Mouse (Mus musculus) left cerebral cortex, postnatal 25 days (tissue): ENCODE results near the gene Zfp524. TPM values are rescaled to one million over a fixed set of nuclear protein-coding genes. Genes with fewer than 3 reads are reported as not detected.

Experiments
- DNase-seq, 2 experiments: peaks; one replicate each; pipeline ENCODE4 v3.0.0; 2022; ENCODE audit warnings: low spot score in 2 of 2, mixed read lengths in 1 of 2
- intact Hi-C: fragments of 180-260 bp; cut with DNase I; formaldehyde crosslinking; loops from one replicate; pipeline ENCODE4 v1.15.1; 2025
- total RNA-seq, 2 experiments: library from RNA; stranded (reverse); gene quantifications; 2 replicates each; pipeline ENCODE4 v1.2.3; 2021

Gene Zfp524
- total RNA-seq, 2 experiments from 2014 or later, result 6.9 TPM

- DNase-seq, result peak; percentile 75 to 83
- intact Hi-C loops, result loop anchor here (1.0 to 10.0 kb wide), 2 partner anchors 18 to 928 kb away; partner anchors contain the start of genes Epn1 and Leng8
Measured at GRCm38 (mm10) chr7:5062360-5063001, 48.3 kb downstream of the Zfp524 start.

- intact Hi-C loops, result loop anchor here (10.0 kb wide), 1 partner anchor 930 kb away; the partner anchor contains the start of gene Leng8
- DNase-seq, result no peak
Measured at GRCm38 (mm10) chr7:5064886-5065285, 50.7 kb downstream of the Zfp524 start.

Other genes starting within 250 kb of the Zfp524 start
- not detected for gene Fam71e2, start 243.1 kb upstream of the Zfp524 start, total RNA-seq
- gene Il11, start 231.6 kb upstream of the Zfp524 start, total RNA-seq, result under 1 TPM; 0.69 to 0.83 TPM
- not detected for gene Tmem190, start 231.5 kb upstream of the Zfp524 start, total RNA-seq
- gene Tmem238, start 224.8 kb upstream of the Zfp524 start, total RNA-seq, result 1 to 10 TPM; 2.3 to 3.0 TPM
- 100 to 1,000 TPM; 428 to 431 TPM for gene Rpl28, start 221.5 kb upstream of the Zfp524 start, total RNA-seq
- gene Ube2s, start 201.8 kb upstream of the Zfp524 start, total RNA-seq, result 100 to 1,000 TPM; 108 to 110 TPM
- gene Shisa7, start 169.7 kb upstream of the Zfp524 start, total RNA-seq, result 100 to 1,000 TPM; 115 to 148 TPM
- gene Isoc2b, start 144.2 kb upstream of the Zfp524 start, total RNA-seq, result 1 to 10 TPM; 3.3 to 4.1 TPM
- 10 to 100 TPM; 10.4 to 11.0 TPM for gene Isoc2a, start 137.3 kb upstream of the Zfp524 start, total RNA-seq
- under 1 TPM in 1 of 2 experiments, not detected in 1; 0.25 TPM for gene Gm36210, start 107.9 kb upstream of the Zfp524 start, total RNA-seq
- 10 to 100 TPM; 14.3 to 14.6 TPM for gene Zfp628, start 99.2 kb upstream of the Zfp524 start, total RNA-seq
- 100 to 1,000 TPM in 1 of 2 experiments, 10 to 100 TPM in 1; 94.4 to 103 TPM for gene Nat14, start 92.4 kb upstream of the Zfp524 start, total RNA-seq
- 1 to 10 TPM; 2.3 to 2.4 TPM for gene Ssc5d, start 88.6 kb upstream of the Zfp524 start, total RNA-seq
- not detected for gene Sbk2, start 50.0 kb upstream of the Zfp524 start, total RNA-seq
- under 1 TPM; 0.34 to 0.85 TPM for gene Sbk3, start 43.2 kb upstream of the Zfp524 start, total RNA-seq
- 10 to 100 TPM; 24.8 to 33.7 TPM for gene Zfp579, start 18.3 kb upstream of the Zfp524 start, total RNA-seq
- gene Fiz1, start 282 bp downstream of the Zfp524 start, total RNA-seq, result 10 to 100 TPM; 21.2 to 31.2 TPM
- gene Gm44973, start 1.1 kb downstream of the Zfp524 start, total RNA-seq, result not detected
- 10 to 100 TPM; 32.9 to 34.5 TPM for gene Zfp865, start 6.0 kb downstream of the Zfp524 start, total RNA-seq
- 10 to 100 TPM; 52.0 to 65.0 TPM for gene Ccdc106, start 6.1 kb downstream of the Zfp524 start, total RNA-seq
- gene 4632433K11Rik, start 19.7 kb downstream of the Zfp524 start, total RNA-seq, result 1 to 10 TPM in 1 of 2 experiments, under 1 TPM in 1; 0.85 to 1.2 TPM
- gene Zfp784, start 24.0 kb downstream of the Zfp524 start, total RNA-seq, result 1 to 10 TPM; 5.4 to 6.5 TPM
- gene Zfp580, start 37.1 kb downstream of the Zfp524 start, total RNA-seq, result 10 to 100 TPM; 36.8 to 41.7 TPM
- gene U2af2, start 47.7 kb downstream of the Zfp524 start, total RNA-seq, result 100 to 1,000 TPM; 171 to 180 TPM
- gene Epn1, start 65.8 kb downstream of the Zfp524 start, total RNA-seq, result 100 to 1,000 TPM; 454 to 461 TPM
- not detected for gene Rfpl4, start 102.5 kb downstream of the Zfp524 start, total RNA-seq
- not detected for gene Rasl2-9, start 111.5 kb downstream of the Zfp524 start, total RNA-seq
- not detected for gene Vmn1r55, start 135.3 kb downstream of the Zfp524 start, total RNA-seq
- gene Vmn1r56, start 182.3 kb downstream of the Zfp524 start, total RNA-seq, result not detected
- gene Vmn1r57, start 204.1 kb downstream of the Zfp524 start, total RNA-seq, result not detected